ENCODE assay signal across 8 mouse cellular contexts in the genomic region with DNA sequence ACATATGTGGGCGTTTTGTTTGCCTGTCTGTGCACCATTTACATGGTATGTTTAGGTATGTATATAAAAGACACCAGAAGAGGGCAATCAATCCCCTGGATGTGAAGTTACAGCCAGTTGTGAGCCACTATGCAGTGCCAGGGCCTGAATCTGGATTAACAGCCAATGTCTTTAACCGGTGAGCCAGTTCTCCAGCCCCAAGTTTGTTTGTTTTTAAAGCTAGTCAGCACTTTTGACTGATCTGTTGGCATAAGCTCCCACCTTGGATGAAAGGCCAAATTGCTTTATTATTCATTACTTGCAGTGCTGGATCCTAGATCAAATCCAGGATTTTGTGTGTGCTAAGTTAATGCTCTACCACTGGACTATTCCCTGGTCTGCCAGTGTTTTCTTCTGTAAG. TPM values are rescaled to one million over a fixed set of nuclear protein-coding genes. Genes with fewer than 3 reads are reported as not detected.
A peak's percentile ranks its signal among the peaks of the same experiment; 100 is the strongest.
DNase-seq lines count a peak whose midpoint lies in the region; TF ChIP-seq lines count a peak whose summit lies in the region.

No protein-coding gene starts in this region.

- TF ChIP-seq CTCF in liver, adult 2 months (IDR thresholded peaks at IDR 0.05; ENCODE audit: low read depth, low read length): no peak
- TF ChIP-seq CTCF in cortical plate, adult 2 months (IDR thresholded peaks at IDR 0.05; ENCODE audit: extremely low read depth, insufficient read depth, low read length): no peak
- TF ChIP-seq CTCF in lung, adult 2 months (IDR thresholded peaks at IDR 0.05; ENCODE audit: insufficient read depth, low read length): no peak

- peaks cover 19% of the 10 kb centered on the region for H3K79me2 ChIP-seq in liver, adult 2 months (ENCODE audit: control insufficient read depth, insufficient read depth, low read length)

- peaks cover 8% of the 10 kb centered on the region; the same call in 1 of the 2 replicates for H3K4me1 ChIP-seq in liver, adult 2 months (ENCODE audit: control insufficient read depth, insufficient read depth, low read length)
- H3K4me1 ChIP-seq in cortical plate, adult 2 months (ENCODE audit: control insufficient read depth, insufficient read depth, low read length): peaks cover 4% of the 10 kb centered on the region
- peaks cover 14% of the 10 kb centered on the region for H3K4me1 ChIP-seq in lung, adult 2 months (ENCODE audit: control insufficient read depth, insufficient read depth, low read length)

- H3K27me3 ChIP-seq in liver, adult 2 months (ENCODE audit: control insufficient read depth, insufficient read depth, low read length): no peaks in the 10 kb centered on the region

- 40% methylated on average over 2 of the region's 2 CpGs for WGBS in liver, adult 2 months
- WGBS in lung, adult 2 months: 34% methylated on average over 2 of the region's 2 CpGs

- H3K9ac ChIP-seq in liver, adult 2 months (ENCODE audit: low read depth, low read length): peak overlapping the region; percentile 85; the same call in 1 of the 2 replicates

- peak overlapping the region; percentile 85 for H3K27ac ChIP-seq in liver, adult 2 months (replicated peaks; ENCODE audit: insufficient read depth, low read depth, low read length)
- H3K27ac ChIP-seq in cortical plate, adult 2 months (ENCODE audit: insufficient read depth, low read length): no peak overlapping the region

- peak overlapping the region; percentile 77; the same call in 1 of the 2 replicates for H3K4me3 ChIP-seq in liver, adult 2 months (ENCODE audit: insufficient read depth, low read depth, low read length)
- H3K4me3 ChIP-seq in cortical plate, adult 2 months (ENCODE audit: insufficient read depth, low read length): peak overlapping the region; percentile 83
- no peak overlapping the region for H3K4me3 ChIP-seq in lung, adult 2 months (replicated peaks; ENCODE audit: extremely low read depth, low read depth, low read length)

- no peaks in the 10 kb centered on the region for H3K36me3 ChIP-seq in liver, adult 2 months (ENCODE audit: control insufficient read depth, insufficient read depth, low read length)

- no peak for TF ChIP-seq POLR2A in liver, adult 2 months (IDR thresholded peaks at IDR 0.05; ENCODE audit: extremely low read depth, insufficient read depth, low read length)
- TF ChIP-seq POLR2A in cortical plate, adult 2 months (IDR thresholded peaks at IDR 0.05; ENCODE audit: extremely low read depth, insufficient read depth, low read length): no peak
- no peak for TF ChIP-seq POLR2A in lung, adult 2 months (IDR thresholded peaks at IDR 0.05; ENCODE audit: borderline replicate concordance, extremely low read depth, low read depth, low read length)

- DNase-seq in liver, adult 2 months (ENCODE audit: extremely low read depth, low read depth, low spot score): peak; percentile 90
- DNase-seq in liver: no peak
- peak; percentile 88 for DNase-seq in kidney, adult 9 months
- peak; percentile 30 for DNase-seq in naive thymus-derived CD4-positive, alpha-beta T cell, adult 2 months (ENCODE audit: low read depth)
- no peak for DNase-seq in urinary bladder, postnatal 4 days (ENCODE audit: low spot score in 2 of 2)
- DNase-seq in lung, adult 2 months: no peak
- DNase-seq in adrenal gland, postnatal 4 days (ENCODE audit: low spot score in 2 of 2): no peak

RNA-seq across cellular contexts. Expression of gene Tom1l2, which starts 1.3 kb away (rescaled TPM):
- total RNA-seq in liver, adult 2 months (2014; rRNA removed): 9.6 and 13.5 TPM in 2 replicates
- 16.9 and 22.1 TPM in 2 replicates for polyA plus RNA-seq in liver, adult 2 months (2012; rRNA removed)
- polyA plus RNA-seq in cortical plate, adult 2 months (2012; rRNA removed): 204 and 213 TPM in 2 replicates
- polyA plus RNA-seq in lung, adult 2 months (2012; rRNA removed): 98.4 and 99.3 TPM in 2 replicates
- total RNA-seq in adrenal gland, postnatal 4 days (2021): 10 to 100 TPM; 54.0 to 55.9 TPM

RNA-seq across cellular contexts. Expression of gene Drc3, which starts 1.7 kb away (rescaled TPM):
- total RNA-seq in liver, adult 2 months (2014; rRNA removed): 0.46 and 0.74 TPM in 2 replicates
- polyA plus RNA-seq in liver, adult 2 months (2012; rRNA removed): 0.46 and 0.64 TPM in 2 replicates
- 14.2 and 17.3 TPM in 2 replicates for polyA plus RNA-seq in cortical plate, adult 2 months (2012; rRNA removed)
- polyA plus RNA-seq in lung, adult 2 months (2012; rRNA removed): 10.9 and 17.7 TPM in 2 replicates
- total RNA-seq in adrenal gland, postnatal 4 days (2021): 1 to 10 TPM; 1.8 to 2.6 TPM

Comparison
In these comparisons a context has a peak if more than half of its experiments do, and no peak if none do; other contexts are left out.
1. DNase-seq: peak in liver, adult 2 months (single experiment), kidney, adult 9 months (single experiment) and naive thymus-derived CD4-positive, alpha-beta T cell, adult 2 months (single experiment); none in liver (single experiment), urinary bladder, postnatal 4 days (0 of 2), lung, adult 2 months (single experiment) and adrenal gland, postnatal 4 days (0 of 2).